22 mouse cellular contexts compared by ENCODE assay signal in genomic region chr10:91185721-91186120, GRCm38 (mm10). TPM values are rescaled to one million over a fixed set of nuclear protein-coding genes. Genes with fewer than 3 reads are reported as not detected.
DNase-seq lines count a peak whose midpoint lies in the region; ATAC-seq lines count a peak whose summit lies in the region.
"Had no signal": no experiment of that assay in that cellular context is flagged by ENCODE, and none has a peak within 500 bp of the region (broad histone marks: within the 10 kb centered on the region; RNA-seq: fewer than 3 reads in every experiment).

No protein-coding gene starts in this region.

- H3K27ac ChIP-seq in forebrain, embryonic 10.5 days: peak overlapping the region; percentile 35; the same call in 1 of the 2 replicates
- no peak overlapping the region for H3K27ac ChIP-seq in forebrain, embryonic 15.5 days (replicated peaks)
- H3K27ac ChIP-seq in kidney, embryonic 14.5 days (ENCODE audit: low read depth, low read length): no peak overlapping the region
- H3K27ac ChIP-seq: hindbrain, embryonic 12.5 days; hindbrain, embryonic 15.5 days had no signal

- H3K27me3 ChIP-seq in forebrain, embryonic 10.5 days (ENCODE audit: poor library complexity, severe bottlenecking): no peaks in the 10 kb centered on the region
- no peaks in the 10 kb centered on the region for H3K27me3 ChIP-seq in forebrain, embryonic 15.5 days
- H3K27me3 ChIP-seq in kidney, embryonic 14.5 days (ENCODE audit: control insufficient read depth, insufficient read depth, low read length): no peaks in the 10 kb centered on the region
- H3K27me3 ChIP-seq: hindbrain, embryonic 12.5 days; hindbrain, embryonic 15.5 days had no signal

- H3K4me2 ChIP-seq in forebrain, embryonic 15.5 days (replicated peaks): no peak overlapping the region
- H3K4me2 ChIP-seq in kidney, embryonic 14.5 days (replicated peaks; ENCODE audit: low read depth, low read length): no peak overlapping the region
- H3K4me2 ChIP-seq: heart, embryonic 11.5 days; hindbrain, embryonic 12.5 days; hindbrain, embryonic 15.5 days had no signal

- H3K4me1 ChIP-seq in forebrain, embryonic 10.5 days: peaks cover 37% of the 10 kb centered on the region
- H3K4me1 ChIP-seq in forebrain, embryonic 15.5 days: peaks cover 30% of the 10 kb centered on the region
- peaks cover 7% of the 10 kb centered on the region; the same call in 1 of the 2 replicates for H3K4me1 ChIP-seq in kidney, embryonic 14.5 days (ENCODE audit: control insufficient read depth, insufficient read depth, low read length)

- no peaks in the 10 kb centered on the region for H3K9me3 ChIP-seq in forebrain, embryonic 10.5 days
- H3K9me3 ChIP-seq in forebrain, embryonic 15.5 days: no peaks in the 10 kb centered on the region
- H3K9me3 ChIP-seq in kidney, embryonic 14.5 days (ENCODE audit: control insufficient read depth, low read length): no peaks in the 10 kb centered on the region
- H3K9me3 ChIP-seq: hindbrain, embryonic 12.5 days; hindbrain, embryonic 15.5 days had no signal

- no peak overlapping the region for H3K9ac ChIP-seq in forebrain, embryonic 15.5 days (replicated peaks)
- H3K9ac ChIP-seq in kidney, embryonic 14.5 days (ENCODE audit: low read depth, low read length): no peak overlapping the region
- H3K9ac ChIP-seq: hindbrain, embryonic 12.5 days; hindbrain, embryonic 15.5 days had no signal

- WGBS in forebrain, embryonic 10.5 days: 84% methylated on average over 2 of the region's 2 CpGs
- 98% methylated on average over 2 of the region's 2 CpGs for WGBS in forebrain, embryonic 15.5 days
- 90% methylated on average over 2 of the region's 2 CpGs for WGBS in kidney, embryonic 14.5 days

- H3K4me3 ChIP-seq in forebrain, embryonic 10.5 days: no peak overlapping the region
- no peak overlapping the region for H3K4me3 ChIP-seq in forebrain, embryonic 15.5 days
- no peak overlapping the region for H3K4me3 ChIP-seq in kidney, embryonic 14.5 days (ENCODE audit: low read length)
- H3K4me3 ChIP-seq: hindbrain, embryonic 12.5 days; hindbrain, embryonic 15.5 days had no signal

- DNase-seq in forebrain, embryonic 10.5 days (ENCODE audit: extremely low spot score, low spot score): no peak
- peak; percentile 33 for DNase-seq in kidney, adult 18-20 months
- peak; percentile 33 for DNase-seq in kidney, postnatal 14 days
- no peak for DNase-seq in kidney, postnatal 4 days
- peak; percentile 34 to 79 for DNase-seq in kidney, postnatal 36 days
- no peak for DNase-seq in layer of hippocampus, postnatal 36 days
- DNase-seq: adrenal gland, adult 8-10 months; adrenal gland, postnatal 25 days; cerebellum, adult 11-12 months; cerebellum, adult 8-10 months; cerebellum, postnatal 10 days; cerebellum, postnatal 36 days; embryo, embryonic 11 days; gastrocnemius, postnatal 10 days; heart, adult 11 months had no signal

- no peaks in the 10 kb centered on the region for H3K36me3 ChIP-seq in forebrain, embryonic 10.5 days (replicated peaks)
- H3K36me3 ChIP-seq in forebrain, embryonic 15.5 days: no peaks in the 10 kb centered on the region
- H3K36me3 ChIP-seq in kidney, embryonic 14.5 days (ENCODE audit: control insufficient read depth, insufficient read depth, low read length): no peaks in the 10 kb centered on the region
- H3K36me3 ChIP-seq: hindbrain, embryonic 12.5 days; hindbrain, embryonic 15.5 days had no signal

- ATAC-seq in forebrain, embryonic 15.5 days (replicated peaks): no peak
- ATAC-seq in kidney, embryonic 14.5 days (ENCODE audit: low FRiP score, low TSS enrichment): no peak
- ATAC-seq: activated CD4-positive, CD25-positive, alpha-beta regulatory T cell, adult 4 months; forebrain, embryonic 14.5 days had no signal

RNA-seq across cellular contexts. Expression of gene Tmpo, which starts 4.6 kb away (rescaled TPM):
- polyA plus RNA-seq in forebrain, embryonic 10.5 days (2016; fragmentation: Nextera tagmentation; extraction: Ambion mirVana): 261 and 275 TPM in 2 replicates
- 191 and 194 TPM in 2 replicates for polyA plus RNA-seq in forebrain, embryonic 15.5 days (2015; fragmentation: Nextera tagmentation; extraction: Ambion mirVana)
- polyA plus RNA-seq in kidney, embryonic 14.5 days (2014; fragmentation: Nextera tagmentation; extraction: Ambion mirVana): 293 and 328 TPM in 2 replicates
- total RNA-seq in layer of hippocampus, postnatal 36 days (2021): 10 to 100 TPM; 38.8 to 41.2 TPM

Comparison
In these comparisons a context has a peak if more than half of its experiments do, and no peak if none do; other contexts are left out.
1. DNase-seq: peak in kidney, adult 18-20 months (single experiment), kidney, postnatal 14 days (single experiment) and kidney, postnatal 36 days (2 of 2); none in forebrain, embryonic 10.5 days (single experiment), kidney, postnatal 4 days (0 of 2) and layer of hippocampus, postnatal 36 days (0 of 2).